Mouse (Mus musculus): ENCODE results near the gene Vars. TPM values are rescaled to one million over a fixed set of nuclear protein-coding genes. Genes with fewer than 3 reads are reported as not detected.
A peak's percentile ranks its signal among the peaks of the same experiment; 100 is the strongest.
"Not testable (repeated sequence)": the region's sequence is repeated elsewhere in the genome, so short reads cannot be mapped to it uniquely, and the experiment has no call there.

The Vars gene
- total RNA-seq, 2 experiments from 2014 or later = 42.2 to 110 TPM

DNA sequence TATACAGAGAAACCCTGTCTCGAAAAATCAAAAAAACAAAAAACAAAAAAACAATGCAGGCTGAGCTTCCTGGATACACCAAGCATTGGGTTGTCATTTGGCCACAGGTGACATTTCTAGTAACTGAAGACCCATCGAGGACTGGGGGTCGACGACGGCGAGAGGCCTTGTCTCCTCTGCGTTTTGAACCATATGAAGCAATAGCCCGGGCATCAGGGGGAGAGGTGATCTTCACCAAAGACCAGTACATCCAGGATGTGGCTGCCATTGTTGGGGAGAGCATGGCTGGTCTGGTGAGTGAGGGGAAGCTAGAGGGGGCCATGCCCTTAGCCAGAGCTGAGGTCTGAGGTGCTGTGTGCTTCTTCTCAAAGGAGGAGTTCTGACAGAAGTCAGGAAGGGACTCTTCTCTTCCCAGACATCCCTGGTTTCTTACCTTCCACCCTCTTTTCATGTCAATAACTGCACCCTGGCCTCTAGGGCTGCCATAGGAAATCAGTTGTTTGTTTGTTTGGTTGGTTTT, 21.8 kb downstream of the Vars start:
- no peak for ATAC-seq (ENCODE audit: poor library complexity, severe bottlenecking)

GRCm38 (mm10) chr17:35023221-35023620, 22.4 kb downstream of the Vars start:
- no peak for ATAC-seq (ENCODE audit: poor library complexity, severe bottlenecking)

DNA sequence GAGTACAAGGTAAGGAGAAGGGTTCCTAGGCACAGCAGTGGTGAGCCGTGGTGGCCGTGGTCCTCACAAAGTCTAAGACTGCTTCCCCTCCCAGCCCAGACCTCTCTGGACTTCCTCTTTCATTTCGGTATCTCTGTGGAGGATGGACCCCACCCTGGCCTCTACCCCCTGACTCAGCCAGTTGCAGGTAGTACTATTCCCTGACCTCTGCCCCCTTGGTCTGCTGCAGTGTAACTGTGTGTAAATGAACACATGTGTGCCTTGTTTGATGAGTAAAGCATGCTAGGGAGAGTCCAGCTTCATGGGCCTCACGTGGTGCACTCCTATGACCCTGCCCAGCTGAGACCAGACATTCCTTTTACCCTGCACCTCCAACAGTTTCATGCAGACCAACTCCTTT, 23.0 kb downstream of the Vars start:
- ATAC-seq (ENCODE audit: poor library complexity, severe bottlenecking) = peak; percentile 83

- ATAC-seq (ENCODE audit: poor library complexity, severe bottlenecking) = no peak
Observed at GRCm38 (mm10) chr17:35024261-35024660, 23.5 kb downstream of the Vars start.

DNA sequence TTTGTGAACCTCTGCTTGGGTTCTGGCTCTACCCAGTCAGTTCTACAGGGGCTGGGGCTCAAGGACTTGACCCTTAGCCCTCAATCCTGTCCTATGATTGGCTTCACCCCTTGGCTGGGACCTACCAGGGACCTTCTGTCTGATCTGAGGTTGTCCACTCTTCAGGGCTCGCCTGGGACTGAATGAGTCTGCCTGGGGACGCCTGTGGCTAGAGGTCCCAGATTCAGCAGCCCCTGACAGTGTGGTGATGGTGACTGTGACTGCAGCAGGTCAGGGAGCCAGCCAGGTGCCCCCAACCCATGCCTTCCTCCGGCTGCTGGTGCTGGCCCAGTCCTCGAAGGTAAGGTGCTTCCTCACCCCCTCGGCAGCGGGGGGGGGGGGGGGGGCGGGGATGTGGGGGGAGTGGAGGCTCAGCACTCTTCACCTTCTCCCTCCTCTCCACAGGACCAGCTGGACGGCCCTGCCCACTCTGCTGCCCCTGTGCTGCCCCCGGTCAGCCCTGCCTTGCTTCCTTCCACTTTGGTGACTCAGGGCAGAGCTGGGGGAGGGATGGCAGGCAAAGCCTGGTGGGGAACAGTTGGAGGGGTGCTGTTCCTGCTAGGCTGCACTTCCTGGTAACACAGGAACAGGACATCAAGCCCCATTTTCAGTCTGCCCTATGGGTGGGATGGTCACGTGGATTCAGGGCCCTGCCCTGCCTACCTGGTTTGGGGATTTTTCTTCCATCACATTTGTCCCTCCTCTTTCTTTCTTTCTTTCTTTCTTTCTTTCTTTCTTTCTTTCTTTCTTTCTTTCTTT, 24.1 kb downstream of the Vars start:
- ATAC-seq (ENCODE audit: poor library complexity, severe bottlenecking) = no peak

GRCm38 (mm10) chr17:35026206-35026605, 25.4 kb downstream of the Vars start:
- no peak for ATAC-seq (ENCODE audit: poor library complexity, severe bottlenecking)

- ATAC-seq (ENCODE audit: poor library complexity, severe bottlenecking) = no peak
Observed at GRCm38 (mm10) chr17:35027277-35028068, 26.7 kb downstream of the Vars start, which contains the start of gene Sapcd1. Gene Sapcd1, minus strand, starts transcription at chr17:35028016.

- no peak for ATAC-seq (ENCODE audit: poor library complexity, severe bottlenecking)
Observed at GRCm38 (mm10) chr17:35028315-35028714, 27.5 kb downstream of the Vars start.

GRCm38 (mm10) chr17:35029691-35030532, 29.1 kb downstream of the Vars start:
- ATAC-seq (ENCODE audit: poor library complexity, severe bottlenecking) = peak; percentile 78

DNA sequence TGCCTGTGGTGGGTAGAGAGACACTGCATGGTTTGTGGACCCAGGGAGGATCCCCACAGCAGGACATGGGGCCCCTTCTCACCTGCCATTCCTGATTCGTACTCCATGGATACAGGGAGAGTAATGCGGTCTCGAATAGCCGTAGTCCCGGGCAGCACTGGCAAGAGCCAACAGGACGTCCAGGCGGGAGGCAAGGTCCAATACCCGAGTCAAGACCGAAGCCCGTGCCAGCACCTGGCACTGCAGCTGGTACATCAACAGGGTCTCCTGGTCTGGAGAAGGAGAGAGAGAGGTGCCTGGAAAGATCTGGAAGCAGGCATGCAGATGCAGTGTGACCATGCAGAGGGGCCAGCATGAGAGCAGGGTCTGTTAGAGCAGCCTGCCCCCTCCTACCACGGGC, 30.5 kb downstream of the Vars start:
- ATAC-seq (ENCODE audit: poor library complexity, severe bottlenecking) = no peak

GRCm38 (mm10) chr17:35031880-35032279, 31.1 kb downstream of the Vars start:
- no peak for ATAC-seq (ENCODE audit: poor library complexity, severe bottlenecking)

- ATAC-seq (ENCODE audit: poor library complexity, severe bottlenecking) = no peak
Observed at GRCm38 (mm10) chr17:35032323-35032870, 31.6 kb downstream of the Vars start.

DNA sequence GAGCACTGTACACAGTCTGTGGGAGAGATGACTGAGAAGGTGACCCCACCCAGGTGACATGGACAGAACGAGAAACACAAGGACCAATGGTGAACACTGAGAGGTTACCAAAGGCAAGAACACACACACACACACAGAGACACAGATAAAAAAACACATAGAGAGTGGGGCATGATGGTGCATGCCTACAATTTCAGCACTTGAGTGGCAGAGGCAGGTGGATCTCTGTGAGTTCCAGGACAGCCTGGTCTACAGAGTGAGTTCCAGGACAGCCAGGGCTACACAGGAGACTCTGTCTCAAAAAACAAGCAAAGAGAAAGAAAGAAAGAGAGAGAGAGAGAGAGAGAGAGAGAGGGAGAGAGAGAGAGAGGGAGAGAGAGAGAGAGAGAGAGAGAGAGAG, 32.9 kb downstream of the Vars start:
- not testable (repeated sequence) for ATAC-seq (ENCODE audit: poor library complexity, severe bottlenecking)

GRCm38 (mm10) chr17:35034896-35035295, 34.1 kb downstream of the Vars start:
- ATAC-seq (ENCODE audit: poor library complexity, severe bottlenecking) = no peak

DNA sequence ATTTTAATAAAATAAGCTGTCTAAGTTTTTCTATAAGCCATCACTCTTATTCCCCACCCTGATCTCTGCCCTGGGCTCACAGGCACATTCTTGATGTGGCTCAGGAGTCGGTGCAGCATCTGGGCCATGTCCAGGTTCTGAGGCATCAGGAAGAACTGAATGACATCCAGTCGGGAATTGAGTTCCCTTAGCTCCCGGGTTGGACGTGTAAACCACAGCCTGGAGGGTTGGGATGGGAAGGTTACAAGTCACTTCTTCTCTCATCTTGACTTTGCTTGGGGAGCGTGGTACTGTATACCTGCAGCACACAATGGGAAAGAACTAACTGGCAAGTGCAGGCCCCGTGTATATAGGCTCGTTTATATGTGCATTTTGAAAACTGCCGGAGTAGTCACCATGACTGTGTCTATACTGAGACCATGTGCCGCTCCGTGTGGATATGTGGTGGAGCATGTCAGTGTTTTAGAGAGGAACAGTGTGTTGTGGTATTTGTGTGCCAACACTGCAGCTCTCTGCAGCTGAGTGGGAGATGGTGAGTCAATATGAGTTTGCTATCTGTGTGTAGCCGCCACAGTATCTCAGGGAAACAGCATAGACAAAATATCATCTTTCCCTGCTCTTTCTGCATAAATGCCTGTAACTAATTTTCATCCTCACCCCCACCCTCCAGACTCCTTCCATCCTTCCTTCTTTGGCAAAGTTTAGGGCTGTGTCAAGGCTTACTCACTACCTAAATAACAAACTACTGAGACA, 38.5 kb downstream of the Vars start:
- no peak for ATAC-seq (ENCODE audit: poor library complexity, severe bottlenecking)

DNA sequence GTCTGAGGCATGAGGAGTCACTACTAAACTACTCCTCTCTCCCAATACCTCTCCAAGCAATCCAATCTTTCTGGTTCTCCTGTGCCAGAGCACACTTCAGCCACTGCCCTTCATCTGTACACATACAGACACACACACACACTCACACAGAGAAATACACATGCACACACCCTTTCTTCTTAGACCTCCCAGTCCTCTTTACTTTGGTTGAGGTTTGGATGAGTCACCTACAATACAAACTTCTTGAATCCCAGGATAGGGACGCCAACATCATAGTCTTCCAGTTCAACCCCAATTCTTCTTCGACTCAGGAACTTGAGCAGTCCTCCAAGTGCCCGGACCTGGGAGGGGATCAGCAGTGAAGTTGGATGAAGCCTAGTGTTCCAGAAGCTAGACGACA, 43.0 kb downstream of the Vars start:
- no peak for ATAC-seq (ENCODE audit: poor library complexity, severe bottlenecking)

DNA sequence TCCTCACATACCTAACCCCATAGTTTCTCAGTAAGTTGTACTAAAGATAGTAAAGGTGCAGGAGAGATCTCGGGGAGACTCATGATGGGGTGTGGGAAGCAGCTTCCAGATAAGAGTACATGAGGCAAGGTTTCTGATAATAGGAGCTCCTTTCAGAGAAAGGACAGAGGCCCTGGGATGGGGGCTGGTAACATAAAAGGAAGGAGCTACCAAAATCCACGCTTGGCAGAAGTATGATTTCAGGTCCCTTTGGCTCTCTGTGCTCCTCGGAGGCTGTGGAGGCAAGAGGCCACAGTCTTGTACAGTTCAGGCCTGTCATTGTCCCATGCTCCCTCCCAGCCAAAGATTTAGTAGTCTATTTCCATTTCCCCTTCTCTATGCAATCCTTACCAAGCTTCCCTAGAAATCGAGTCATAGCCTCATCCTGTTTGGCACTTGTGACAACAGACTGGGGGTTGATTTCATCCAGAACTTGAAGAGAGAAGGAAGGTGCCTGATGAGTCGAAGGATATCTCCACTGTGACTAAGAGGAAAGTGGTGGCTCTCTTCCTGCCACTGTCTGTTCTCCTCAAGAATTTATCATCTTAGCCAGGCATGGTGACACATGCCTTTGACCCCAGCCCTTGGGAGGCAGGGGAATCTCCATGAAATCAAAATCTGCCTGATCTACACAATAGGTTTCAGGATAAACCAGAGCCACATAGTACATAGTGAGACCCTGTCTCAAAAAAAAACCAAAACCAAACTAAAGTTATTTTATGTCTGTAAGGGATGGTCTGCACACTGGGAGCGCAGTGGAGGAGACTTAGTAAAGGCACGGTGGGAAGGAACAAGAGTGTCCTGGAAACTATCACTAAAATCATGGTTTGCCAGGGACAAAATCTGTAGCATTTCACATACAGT, 44.4 kb downstream of the Vars start:
- no peak for ATAC-seq (ENCODE audit: poor library complexity, severe bottlenecking)

GRCm38 (mm10) chr17:35045807-35046680, 45.3 kb downstream of the Vars start:
- ATAC-seq (ENCODE audit: poor library complexity, severe bottlenecking) = no peak
